Mouse (Mus musculus) thymus, postnatal 25 days (tissue): ENCODE measurements around the gene Fstl5.
A peak's percentile ranks its signal among the peaks of the same experiment; 100 is the strongest.
"Not testable (repeated sequence)": the region's sequence is repeated elsewhere in the genome, so short reads cannot be mapped to it uniquely, and the experiment has no call there.

ENCODE experiments used
- DNase-seq: peaks from one replicate; pipeline ENCODE4 v3.0.0; 2022

Fstl5 gene

GRCm38 (mm10) chr3:76074060-76074707 lies at the start of gene Fstl5:
Fstl5 (plus strand) TSS chr3:76074270.
- peak; percentile 8 for DNase-seq

DNA sequence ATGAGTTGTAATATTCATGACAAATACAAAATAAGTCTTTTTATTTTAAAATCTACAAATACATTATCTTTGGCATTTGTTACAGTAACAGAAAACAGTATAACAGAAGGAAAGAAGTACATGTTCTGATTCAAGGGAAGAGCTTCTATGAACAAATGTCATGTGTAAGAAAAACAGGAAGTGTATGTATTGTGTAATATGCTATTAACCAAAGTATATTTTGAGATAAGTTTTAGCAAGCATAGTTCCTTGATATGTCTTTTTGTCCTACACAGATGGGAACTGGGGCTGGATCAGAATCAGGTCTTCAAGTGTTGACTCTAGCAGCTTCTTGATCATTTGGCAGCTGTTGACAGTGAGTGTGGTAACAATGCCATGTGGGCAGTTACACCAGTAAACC lies 48.5 kb upstream of the Fstl5 start:
- no peak for DNase-seq

- no peak for DNase-seq
Observed at GRCm38 (mm10) chr3:76051124-76051523, 22.9 kb upstream of the Fstl5 start.

DNA sequence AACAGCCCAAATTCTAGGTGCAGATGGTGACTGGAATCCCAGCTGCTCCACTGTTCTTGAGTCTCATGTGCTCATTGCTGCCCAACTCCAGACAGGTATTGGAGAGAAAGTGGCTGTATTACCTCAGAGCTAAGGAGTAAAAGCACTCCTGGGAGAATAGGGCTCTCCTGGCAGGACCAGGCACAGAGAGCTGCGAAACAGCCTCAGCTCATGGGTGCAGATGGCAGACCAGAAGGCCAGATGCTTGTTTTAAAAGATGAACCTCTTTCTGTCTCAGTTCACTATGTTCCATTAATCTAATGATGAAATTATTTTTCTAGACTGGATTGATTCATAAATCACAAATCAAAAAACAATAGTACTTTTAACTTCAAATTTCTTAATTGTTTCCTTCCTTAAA lies 12.1 kb upstream of the Fstl5 start:
- DNase-seq = no peak

DNA sequence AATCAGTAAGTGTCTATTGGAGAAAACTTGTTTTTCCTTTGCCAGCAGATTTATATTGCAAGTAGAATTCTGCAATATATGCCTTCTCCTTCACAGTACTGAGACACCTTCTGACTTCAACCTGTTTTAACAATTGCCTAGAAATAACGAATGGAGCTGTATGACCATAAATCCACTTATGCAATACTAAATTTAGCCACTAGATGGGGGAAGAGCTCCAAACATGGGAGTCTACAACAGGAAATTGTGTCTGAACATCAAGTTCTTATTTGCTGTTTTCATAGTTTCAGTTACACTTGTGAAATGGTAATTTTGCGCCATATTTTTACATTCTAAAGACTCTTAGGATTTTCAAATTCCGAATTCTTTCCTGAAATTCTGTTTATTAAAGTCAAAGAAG lies 6.2 kb upstream of the Fstl5 start:
- no peak for DNase-seq

- DNase-seq = no peak
Observed at GRCm38 (mm10) chr3:76072826-76073225, 1.2 kb upstream of the Fstl5 start.

DNA sequence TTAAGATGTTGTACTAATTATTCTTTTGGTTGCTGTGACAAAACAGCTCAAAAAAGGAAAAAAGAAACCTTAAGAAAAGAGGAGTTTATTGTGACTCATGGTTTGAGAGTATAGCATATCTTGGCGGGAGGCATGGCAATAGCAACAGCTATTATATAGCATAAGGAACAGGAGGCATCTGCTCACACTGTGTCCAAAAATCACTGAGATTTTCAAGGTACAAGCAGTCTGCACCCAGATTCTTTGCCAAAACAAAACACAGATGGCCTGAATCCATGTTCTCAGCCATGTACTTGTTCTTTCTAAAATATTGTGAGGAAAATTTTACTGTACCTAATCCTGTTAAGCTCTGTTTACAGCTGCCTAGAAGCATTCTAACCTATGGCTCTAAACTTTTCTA lies 66.4 kb downstream of the Fstl5 start:
- DNase-seq = no peak

DNA sequence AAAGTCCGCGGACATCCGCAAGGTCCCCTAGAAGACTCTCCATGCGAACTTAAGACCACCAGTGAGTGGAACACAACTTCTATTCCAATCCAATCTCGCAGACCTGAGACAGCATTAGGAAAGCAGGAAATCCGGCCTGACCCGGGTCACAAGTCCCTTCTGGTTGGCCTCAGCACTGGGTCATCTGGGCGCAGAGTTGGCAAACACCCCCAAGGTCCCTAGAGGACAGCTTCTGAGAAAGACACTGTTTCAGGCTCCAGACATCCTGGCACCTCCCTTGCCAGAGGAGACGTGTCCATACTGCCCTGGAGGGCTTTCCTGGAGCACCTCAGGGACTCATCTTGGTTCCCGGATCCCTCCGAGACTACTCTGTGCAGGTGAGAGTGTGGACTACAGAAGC lies 73.8 kb downstream of the Fstl5 start:
- DNase-seq = no peak

DNA sequence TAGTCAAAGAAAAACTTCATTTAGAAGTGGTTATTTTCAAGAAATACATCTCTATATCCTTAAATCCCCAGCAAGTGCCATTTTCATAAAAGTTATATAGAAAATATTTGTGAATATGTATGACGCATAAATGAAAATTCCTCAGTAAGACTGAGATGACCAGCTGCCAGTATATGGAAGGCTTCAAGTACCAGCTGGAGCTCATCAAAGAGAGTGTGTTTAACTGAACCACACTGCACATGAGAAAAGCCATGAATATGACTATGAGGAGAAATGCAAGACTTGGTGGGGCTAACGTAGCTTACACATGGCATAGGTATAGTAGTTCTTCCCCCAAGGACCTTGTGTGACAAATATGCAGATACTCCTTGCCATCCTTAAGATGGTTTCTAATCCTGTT lies 164.8 kb downstream of the Fstl5 start:
- no peak for DNase-seq

DNA sequence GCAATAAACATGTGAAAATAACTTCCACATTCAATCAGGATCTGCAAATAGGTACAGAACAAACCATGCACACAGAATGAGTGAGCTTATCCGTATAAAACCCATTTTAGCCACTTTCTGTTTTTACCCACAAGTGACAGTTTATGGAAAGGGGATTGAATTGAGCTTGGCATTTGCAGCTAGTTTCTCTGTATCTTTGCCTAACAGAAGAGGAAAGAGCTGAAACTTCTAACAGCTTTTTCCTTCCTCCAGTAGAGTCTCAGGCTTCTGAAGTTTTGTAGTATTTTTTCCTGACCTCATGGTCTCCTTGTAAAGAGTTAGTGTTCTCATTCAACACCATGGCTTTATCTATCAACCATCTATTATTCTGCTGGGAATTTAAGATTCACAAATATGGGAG lies 177.3 kb downstream of the Fstl5 start:
- no peak for DNase-seq

GRCm38 (mm10) chr3:76292993-76293392 lies 218.9 kb downstream of the Fstl5 start:
- no peak for DNase-seq

- DNase-seq = no peak
Observed at GRCm38 (mm10) chr3:76294394-76294793, 220.3 kb downstream of the Fstl5 start.

GRCm38 (mm10) chr3:76301026-76301773 lies 227.1 kb downstream of the Fstl5 start:
- DNase-seq = no peak

- no peak for DNase-seq
Observed at GRCm38 (mm10) chr3:76316991-76317390, 242.9 kb downstream of the Fstl5 start.

DNA sequence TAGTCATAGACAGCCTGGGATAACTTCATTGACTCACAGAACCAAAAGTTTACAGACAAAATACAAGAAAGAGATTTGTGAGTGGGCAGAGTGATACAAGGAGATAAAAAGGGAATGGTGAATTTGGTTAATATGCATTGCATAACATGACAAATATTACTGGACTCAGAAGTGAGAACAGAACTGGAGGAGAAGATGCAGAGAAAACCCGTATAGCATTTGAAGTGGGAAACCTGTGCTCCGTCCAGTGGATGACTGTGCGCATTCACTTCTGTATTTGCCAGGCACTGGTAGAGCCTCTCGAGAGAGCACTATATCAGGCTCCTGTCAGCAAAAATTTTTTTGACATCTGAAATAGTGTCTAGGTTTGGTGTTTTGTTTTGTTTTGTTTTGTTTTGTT lies 245.5 kb downstream of the Fstl5 start:
- DNase-seq = no peak

DNA sequence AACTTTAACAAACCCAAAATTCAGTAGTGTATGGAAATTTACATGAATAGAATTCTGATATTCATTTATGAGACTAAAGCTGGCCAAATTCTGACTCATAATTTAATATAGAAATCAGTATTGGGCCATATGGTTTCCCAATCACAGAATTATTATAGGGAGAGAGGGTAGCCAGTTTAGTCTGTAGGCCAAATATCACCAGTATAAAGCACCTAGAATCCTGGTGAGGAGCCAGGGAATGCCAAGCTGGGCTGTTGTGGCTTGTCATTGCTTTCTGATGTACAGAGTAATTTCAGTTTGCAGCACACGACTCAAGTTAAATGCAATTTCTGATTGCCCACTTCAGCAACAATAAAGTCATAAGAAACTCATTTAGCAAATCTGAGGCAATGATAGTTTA lies 248.4 kb downstream of the Fstl5 start:
- no peak for DNase-seq

- no peak for DNase-seq
Observed at GRCm38 (mm10) chr3:76336922-76337321, 262.9 kb downstream of the Fstl5 start.

GRCm38 (mm10) chr3:76367000-76367399 lies 292.9 kb downstream of the Fstl5 start:
- DNase-seq = no peak

- DNase-seq = no peak
Observed at GRCm38 (mm10) chr3:76369910-76370309, 295.8 kb downstream of the Fstl5 start.

- DNase-seq = no peak
Observed at GRCm38 (mm10) chr3:76428775-76429372, 354.8 kb downstream of the Fstl5 start.

DNA sequence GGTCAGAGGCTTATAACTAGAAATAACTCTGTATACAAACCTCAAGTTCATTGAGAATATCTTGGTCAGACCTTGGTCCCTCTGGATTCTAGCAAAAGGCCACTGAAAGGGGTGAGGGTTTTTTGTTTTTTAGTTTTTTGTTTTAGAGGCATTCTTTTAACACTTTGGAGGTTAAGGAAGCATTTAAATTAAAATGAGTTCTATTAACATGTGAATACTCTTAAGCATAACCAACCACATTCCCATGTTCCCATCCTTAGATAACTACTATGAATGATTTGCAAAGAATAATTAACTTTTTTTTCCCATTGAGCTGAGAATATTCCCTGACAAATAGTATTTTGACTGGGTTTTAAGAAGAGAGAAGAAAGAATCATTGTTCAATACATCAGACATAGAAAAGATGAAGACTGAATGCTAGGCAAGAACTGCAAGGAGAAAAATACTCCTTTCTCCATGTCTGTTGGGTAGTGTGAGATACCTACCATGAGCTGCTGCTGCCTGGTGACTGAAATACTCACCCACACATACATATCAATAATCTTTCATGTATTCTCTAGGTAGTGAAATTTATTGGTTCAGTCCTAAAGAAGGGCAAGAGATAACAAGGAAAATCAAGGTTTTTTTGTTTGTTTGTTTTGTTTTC lies 393.3 kb downstream of the Fstl5 start:
- DNase-seq = no peak

GRCm38 (mm10) chr3:76468147-76468546 lies 394.1 kb downstream of the Fstl5 start:
- no peak for DNase-seq

DNA sequence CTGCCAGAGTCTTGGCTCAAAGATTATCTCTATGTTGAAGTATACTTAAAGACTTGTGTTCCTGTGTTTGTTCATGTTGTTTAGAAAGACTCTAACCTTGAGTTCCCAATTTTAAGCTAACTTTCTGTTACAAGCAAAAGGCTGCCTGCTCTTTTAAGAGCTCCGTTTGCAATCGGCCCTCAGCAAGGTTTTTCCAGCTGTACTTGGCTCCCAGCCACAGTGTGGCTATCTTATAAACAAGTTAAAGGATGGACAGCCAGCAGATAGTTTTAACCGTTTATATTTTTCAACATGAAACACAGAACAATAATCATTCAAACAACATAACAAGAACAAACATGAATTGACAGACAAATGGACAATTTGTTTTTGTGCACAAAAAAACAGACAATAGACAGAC lies 433.8 kb downstream of the Fstl5 start:
- not testable (repeated sequence) for DNase-seq

DNA sequence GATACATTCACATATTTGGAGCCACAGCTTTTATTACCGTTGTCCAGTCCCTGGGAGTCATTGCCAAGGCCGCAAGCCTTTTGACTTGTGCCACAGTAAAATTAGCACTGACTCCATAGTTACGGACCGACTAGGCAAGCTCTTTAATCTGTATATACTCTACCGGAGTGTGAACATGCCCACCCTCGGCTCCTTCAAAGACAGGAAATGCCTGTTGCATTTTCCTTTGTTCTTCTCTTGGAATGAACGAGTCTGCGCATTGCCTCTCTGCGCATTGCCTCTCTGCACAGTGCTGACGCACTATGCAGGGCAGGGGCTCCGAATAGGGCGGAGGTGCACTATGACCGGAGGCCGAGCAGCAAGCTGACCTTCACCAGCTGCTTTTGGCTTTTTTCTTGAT lies 434.7 kb downstream of the Fstl5 start:
- DNase-seq = no peak
